Mouse (Mus musculus): ENCODE measurements around the gene Fut11. TPM values are rescaled to one million over a fixed set of nuclear protein-coding genes. Genes with fewer than 3 reads are reported as not detected.

Fut11 gene
- total and polyA plus RNA-seq, 3 experiments: 5.3 to 5.9 (median 5.3) TPM

DNA sequence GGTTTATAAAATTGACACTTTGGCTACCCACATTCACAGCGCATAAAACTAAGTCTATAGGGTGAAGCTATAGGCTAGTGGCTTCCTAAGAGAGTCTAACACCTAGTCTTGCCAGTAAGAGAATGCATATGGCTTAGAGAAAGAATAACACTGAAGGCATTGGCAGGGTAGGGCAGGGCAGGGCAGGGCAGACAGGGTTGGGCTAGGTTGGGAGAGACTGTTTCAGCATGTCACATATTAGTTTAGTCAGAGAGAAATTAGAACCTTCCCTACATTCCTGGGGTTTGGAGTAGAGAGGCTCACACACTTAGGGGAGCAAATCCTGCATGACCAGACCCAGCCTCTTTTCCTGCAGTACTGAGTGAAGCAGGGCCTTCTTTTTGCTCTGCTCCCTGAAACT lies 27.3 kb upstream of the Fut11 start:
- peak overlapping the region; percentile 51 for H3K4me3 ChIP-seq
- no peaks in the 10 kb centered on the region for H3K27me3 ChIP-seq (ENCODE audit: control insufficient read depth, insufficient read depth, low read length)
- H3K4me1 ChIP-seq (ENCODE audit: control insufficient read depth, insufficient read depth, low read length): no peaks in the 10 kb centered on the region; the same call in 1 of the 2 replicates
- TF ChIP-seq CTCF (IDR thresholded peaks at IDR 0.05) (no peak), POLR2A (IDR thresholded peaks at IDR 0.05; ENCODE audit: insufficient read depth, low read depth, low read length) (no peak), EP300 (IDR thresholded peaks at IDR 0.05; ENCODE audit: insufficient read depth, low read depth, low read length) (no peak)
- no peaks in the 10 kb centered on the region for H3K79me2 ChIP-seq (replicated peaks; ENCODE audit: control insufficient read depth, insufficient read depth, low read length)
- no peaks in the 10 kb centered on the region; the same call in 1 of the 2 replicates for H3K36me3 ChIP-seq (ENCODE audit: control insufficient read depth, insufficient read depth, low read length)
- H3K9ac ChIP-seq (ENCODE audit: low read depth, low read length): peak overlapping the region; percentile 90
- DNase-seq: no peak
- WGBS: 67% methylated on average over 1 of the region's 1 CpGs
- intact Hi-C loops (cut with DNase I): no loop called here
- H3K27ac ChIP-seq: peak overlapping the region; percentile 96

DNA sequence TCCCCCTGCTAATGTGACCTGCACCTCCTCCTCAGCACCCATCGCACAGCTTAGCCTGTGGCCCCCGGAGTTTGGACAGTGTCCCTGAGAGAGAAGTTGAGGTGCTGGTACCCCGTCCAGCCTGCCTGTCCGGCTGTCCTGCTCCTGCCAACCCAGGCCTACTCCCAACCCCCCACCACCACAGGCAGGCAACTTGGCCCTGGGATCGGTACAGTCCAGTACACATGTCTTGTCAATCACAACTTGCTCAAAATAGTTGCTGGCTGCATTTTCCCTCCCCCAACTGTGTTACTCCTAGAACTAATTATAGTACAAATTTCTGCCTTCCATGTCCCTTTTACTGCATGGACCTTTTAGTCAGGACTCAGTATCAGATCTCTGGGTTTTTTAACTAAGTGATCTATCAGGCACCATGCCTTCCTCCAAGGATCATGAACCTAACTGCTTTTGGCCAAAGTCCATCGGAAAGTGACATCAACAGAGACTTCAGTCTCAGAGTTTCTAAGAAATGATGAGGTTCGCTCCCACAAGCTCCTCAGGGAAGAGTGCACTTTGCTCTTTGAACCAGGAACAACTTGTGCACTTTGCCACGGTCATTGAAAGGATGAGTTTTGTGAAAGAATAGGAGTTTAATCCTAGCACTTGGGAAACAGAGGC lies 26.5 kb upstream of the Fut11 start, which contains the start of gene Synpo2l:
Synpo2l (minus strand) TSS at position 201 of the 657 bp plus-strand sequence.
- Histone ChIP-seq H3K9ac (ENCODE audit: low read depth, low read length) (peak within 1 kb of the TSS; percentile 90), H3K27ac (peak within 1 kb of the TSS; percentile 96), H3K4me3 (peak within 1 kb of the TSS; percentile 51), H3K4me1 (ENCODE audit: control insufficient read depth, insufficient read depth, low read length) (no peaks in the 10 kb centered on the region), H3K27me3 (ENCODE audit: control insufficient read depth, insufficient read depth, low read length) (no peaks in the 10 kb centered on the region), H3K79me2 (replicated peaks; ENCODE audit: control insufficient read depth, insufficient read depth, low read length) (no peaks in the 10 kb centered on the region), H3K36me3 (ENCODE audit: control insufficient read depth, insufficient read depth, low read length) (peaks cover 1% of the 10 kb centered on the region; the same call in 1 of the 2 replicates)
- 46% methylated on average over 8 of the region's 8 CpGs for WGBS
- TF ChIP-seq CTCF (IDR thresholded peaks at IDR 0.05) (no peak), EP300 (IDR thresholded peaks at IDR 0.05; ENCODE audit: insufficient read depth, low read depth, low read length) (0 out of 2 replicates have a peak, but pooled peaks have one; percentile 72), POLR2A (IDR thresholded peaks at IDR 0.05; ENCODE audit: insufficient read depth, low read depth, low read length) (peak; percentile 88)
- peak; percentile 66 to 79 for DNase-seq
- intact Hi-C loops (cut with DNase I): no loop called here

DNA sequence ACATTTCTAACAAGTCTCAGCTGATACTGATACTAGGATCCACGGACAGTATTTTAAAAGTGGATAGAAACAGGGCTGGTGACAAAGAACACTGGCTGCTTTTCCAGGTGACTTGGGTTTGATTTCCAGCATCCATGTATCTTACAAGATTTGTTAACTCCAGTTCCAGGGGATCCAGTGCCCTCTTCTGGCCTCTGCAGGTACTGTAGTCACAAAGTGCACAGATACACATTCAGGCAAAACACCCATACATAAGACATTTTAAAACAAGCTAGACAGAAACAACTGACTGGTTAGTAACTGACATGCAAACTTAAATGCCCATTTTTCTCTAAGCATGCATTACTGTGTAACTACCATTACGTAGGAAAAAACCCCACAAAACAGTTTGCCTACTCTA lies 21.8 kb upstream of the Fut11 start:
- peaks cover 5% of the 10 kb centered on the region for H3K79me2 ChIP-seq (replicated peaks; ENCODE audit: control insufficient read depth, insufficient read depth, low read length)
- TF ChIP-seq POLR2A (IDR thresholded peaks at IDR 0.05; ENCODE audit: insufficient read depth, low read depth, low read length) (no peak), CTCF (IDR thresholded peaks at IDR 0.05) (peak; percentile 71)
- peaks cover 19% of the 10 kb centered on the region for H3K36me3 ChIP-seq (ENCODE audit: control insufficient read depth, insufficient read depth, low read length)
- peaks cover 8% of the 10 kb centered on the region for H3K4me1 ChIP-seq (ENCODE audit: control insufficient read depth, insufficient read depth, low read length)
- intact Hi-C loops (cut with DNase I): no loop called here
- peak overlapping the region; percentile 96 for H3K27ac ChIP-seq
- no peak for DNase-seq
- no peak overlapping the region for H3K9ac ChIP-seq (ENCODE audit: low read depth, low read length)
- H3K4me3 ChIP-seq: peak overlapping the region; percentile 95; the same call in 1 of the 2 replicates
- H3K27me3 ChIP-seq (ENCODE audit: control insufficient read depth, insufficient read depth, low read length): no peaks in the 10 kb centered on the region
- 94% methylated on average over 2 of the region's 2 CpGs for WGBS

DNA sequence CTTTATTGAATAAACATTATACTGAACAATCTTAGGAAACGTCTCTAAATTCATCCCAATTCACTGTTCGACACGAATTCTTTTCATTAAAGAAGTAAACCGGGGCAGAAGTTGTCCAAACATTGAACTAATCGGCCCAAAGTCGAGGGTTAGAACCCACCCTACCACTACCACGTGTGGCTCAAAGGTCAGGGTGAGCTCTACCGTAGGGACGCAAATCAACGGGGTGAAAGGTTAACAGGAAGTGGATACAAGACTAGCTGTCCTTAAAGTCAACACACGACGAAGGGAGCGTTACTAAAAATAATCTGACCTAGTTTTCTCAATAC lies 21.1 kb upstream of the Fut11 start:
- Histone ChIP-seq H3K36me3 (ENCODE audit: control insufficient read depth, insufficient read depth, low read length) (peaks cover 19% of the 10 kb centered on the region), H3K79me2 (replicated peaks; ENCODE audit: control insufficient read depth, insufficient read depth, low read length) (peaks cover 5% of the 10 kb centered on the region), H3K9ac (ENCODE audit: low read depth, low read length) (peak overlapping the region; percentile 53), H3K4me3 (peak overlapping the region; percentile 95), H3K27ac (peak overlapping the region; percentile 96), H3K4me1 (ENCODE audit: control insufficient read depth, insufficient read depth, low read length) (peaks cover 8% of the 10 kb centered on the region), H3K27me3 (ENCODE audit: control insufficient read depth, insufficient read depth, low read length) (no peaks in the 10 kb centered on the region)
- WGBS: 9% methylated on average over 13 of the region's 13 CpGs
- no peak for TF ChIP-seq POLR2A (IDR thresholded peaks at IDR 0.05; ENCODE audit: insufficient read depth, low read depth, low read length)
- no peak; the same call in 1 of the 2 replicates for TF ChIP-seq EP300 (IDR thresholded peaks at IDR 0.05; ENCODE audit: insufficient read depth, low read depth, low read length)
- no peak for TF ChIP-seq CTCF (IDR thresholded peaks at IDR 0.05)
- DNase-seq: peak; percentile 60 to 65
- intact Hi-C loops (cut with DNase I): loop anchor here (2.0 kb wide), 2 partner anchors 21 to 29 kb away; partner anchors contain the start of genes Chchd1 and Fut11

DNA sequence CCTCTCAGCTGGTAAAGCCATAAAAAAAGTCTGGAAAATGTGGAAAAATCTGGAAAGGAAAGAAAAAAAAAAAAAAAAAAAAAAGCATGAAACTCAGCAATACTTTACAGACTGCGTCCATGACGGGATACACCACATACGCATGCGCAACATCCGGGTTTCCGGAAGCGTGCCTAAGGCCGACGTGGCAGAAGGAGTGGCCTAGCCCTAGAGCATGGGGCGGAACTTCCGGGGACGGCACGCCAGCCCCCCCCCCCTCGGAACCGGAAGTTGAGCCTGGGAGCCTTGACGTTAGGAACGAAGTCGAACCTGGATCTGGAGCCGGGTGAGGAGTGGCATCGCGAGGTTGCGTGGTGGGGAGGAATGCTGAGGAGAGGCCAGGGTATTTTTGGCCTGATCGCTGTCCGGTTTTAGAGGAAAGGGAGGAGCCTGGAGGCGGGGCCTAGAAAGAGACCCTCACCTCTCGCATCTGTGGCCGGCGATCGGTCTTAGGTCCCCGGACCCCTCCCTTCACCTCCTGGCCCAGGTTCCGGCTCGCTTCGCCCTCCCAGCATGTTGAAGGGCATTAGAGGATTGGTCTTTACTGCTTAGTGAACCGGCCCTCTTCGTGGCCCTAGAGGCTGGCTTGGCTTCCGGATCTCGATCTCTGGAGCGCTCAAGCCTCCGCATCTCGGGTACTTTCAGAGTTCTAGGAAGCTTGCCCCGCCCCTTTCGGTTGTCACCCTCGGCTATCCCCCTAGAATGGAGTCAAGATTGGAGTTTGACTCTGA lies 20.5 kb upstream of the Fut11 start, which contains the start of gene Sec24c:
Sec24c (plus strand) TSS at position 245 of the 770 bp plus-strand sequence.
- TF ChIP-seq EP300 (IDR thresholded peaks at IDR 0.05; ENCODE audit: insufficient read depth, low read depth, low read length): peak; percentile 66; the same call in 1 of the 2 replicates
- TF ChIP-seq POLR2A (IDR thresholded peaks at IDR 0.05; ENCODE audit: insufficient read depth, low read depth, low read length): peak; percentile 92
- no peak for TF ChIP-seq CTCF (IDR thresholded peaks at IDR 0.05)
- peak within 1 kb of the TSS; percentile 95 for H3K4me3 ChIP-seq
- H3K9ac ChIP-seq (ENCODE audit: low read depth, low read length): peak within 1 kb of the TSS; percentile 76
- H3K27me3 ChIP-seq (ENCODE audit: control insufficient read depth, insufficient read depth, low read length): no peaks in the 10 kb centered on the region
- DNase-seq: peak; percentile 96 to 99
- intact Hi-C loops (cut with DNase I): loop anchor here (2.0 kb wide), 2 partner anchors 21 to 29 kb away; partner anchors contain the start of genes Chchd1 and Fut11
- H3K36me3 ChIP-seq (ENCODE audit: control insufficient read depth, insufficient read depth, low read length): peaks cover 19% of the 10 kb centered on the region
- peaks cover 8% of the 10 kb centered on the region for H3K4me1 ChIP-seq (ENCODE audit: control insufficient read depth, insufficient read depth, low read length)
- WGBS: under 1% methylated on average over 43 of the region's 43 CpGs
- H3K27ac ChIP-seq: peak within 1 kb of the TSS; percentile 96
- peaks cover 5% of the 10 kb centered on the region for H3K79me2 ChIP-seq (replicated peaks; ENCODE audit: control insufficient read depth, insufficient read depth, low read length)

Data from heart, adult 2 months (tissue).